Mouse (Mus musculus) CD8-positive naive resting alpha-beta T cell, adult 57 days (primary cell): ENCODE data around the gene Gm33815. TPM values are rescaled to one million over a fixed set of nuclear protein-coding genes. Genes with fewer than 3 reads are reported as not detected.

Experiments
- total RNA-seq: library from RNA; stranded (reverse); gene quantifications from one replicate; pipeline ENCODE4 v1.2.4, GENCODE M21; 2023

Gene Gm33815
- total RNA-seq: not detected

DNA sequence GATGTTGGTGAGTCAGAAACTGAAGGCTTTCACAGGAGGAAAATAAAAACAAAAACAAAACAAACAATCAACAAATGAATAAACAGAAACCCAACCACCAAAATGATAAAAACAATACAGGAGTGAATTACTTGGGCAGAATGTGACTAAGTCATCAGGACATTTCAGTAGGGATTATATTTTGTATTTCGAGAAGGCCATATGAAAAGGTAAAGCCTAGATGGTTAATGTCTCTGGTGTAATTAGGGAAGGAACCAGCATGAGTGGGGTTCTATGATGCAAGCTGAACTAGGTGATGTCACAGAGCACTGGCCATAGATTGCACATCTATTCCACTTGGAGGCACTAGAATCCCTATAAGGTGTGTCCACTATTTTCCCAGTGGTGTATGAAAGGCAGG is at the start of gene Gm33815:
Gene Gm33815, plus strand, starts transcription at position 301 of the 400 bp plus-strand sequence.

